Mouse (Mus musculus) heart, embryonic 12.5 days (tissue): ENCODE measurements around the gene Wdr11. TPM values are rescaled to one million over a fixed set of nuclear protein-coding genes. Genes with fewer than 3 reads are reported as not detected.

ENCODE experiments used
- ATAC-seq: fragments of 200-750 bp; cut with Nextera tagmentation; 2 replicates; pipeline ENCODE4 v1.8.0; 2017; ENCODE audit warnings: moderate TSS enrichment, moderate library complexity; ENCODE audit not compliant: insufficient number of reproducible peaks, low FRiP score
- H3K27ac ChIP-seq: fragments of 300-500 bp; sonication (generic); 2 replicates; pipeline ENCODE4 v1.5.1; 2016; ENCODE audit warnings: mild to moderate bottlenecking, moderate library complexity; ENCODE audit not compliant: poor library complexity, severe bottlenecking
- H3K27me3 ChIP-seq: fragments of 300-500 bp; sonication (generic); replicated peaks from 2 replicates; pipeline ENCODE4 v1.6.1; 2016; ENCODE audit warnings: mild to moderate bottlenecking, moderate library complexity
- H3K36me3 ChIP-seq: fragments of 300-500 bp; sonication (generic); 2 replicates; pipeline ENCODE4 v1.6.1; 2016; ENCODE audit warnings: mild to moderate bottlenecking, moderate library complexity
- H3K4me1 ChIP-seq: fragments of 300-500 bp; sonication (generic); replicated peaks from 2 replicates; pipeline ENCODE4 v1.6.1; 2016; ENCODE audit warnings: mild to moderate bottlenecking
- H3K4me2 ChIP-seq: fragments of 300-500 bp; sonication (generic); 2 replicates; pipeline ENCODE4 v1.6.1; 2016; ENCODE audit warnings: mild to moderate bottlenecking, moderate library complexity
- H3K4me3 ChIP-seq: fragments of 300-500 bp; sonication (generic); 2 replicates; pipeline ENCODE4 v1.5.1; 2016; ENCODE audit warnings: mild to moderate bottlenecking
- H3K9ac ChIP-seq: fragments of 300-500 bp; sonication (generic); 2 replicates; pipeline ENCODE4 v1.6.1; 2016; ENCODE audit warnings: mild to moderate bottlenecking, moderate library complexity
- H3K9me3 ChIP-seq: fragments of 300-500 bp; sonication (generic); replicated peaks from 2 replicates; pipeline ENCODE4 v1.6.1; 2016; ENCODE audit warnings: mild to moderate bottlenecking, moderate library complexity
- WGBS: fragments of 180-500 bp; shearing (Covaris S2); methylation state at CpG from one replicate; pipeline ENCODE4 v1.1.7; 2016; 5-methylcytosine and 5-hydroxymethylcytosine counted together
- polyA plus RNA-seq: library from polyadenylated mRNA; unstranded; fragments of >200 nt; fragmentation: Nextera tagmentation; extraction: Ambion mirVana; gene quantifications from 2 replicates; pipeline ENCODE4 v1.2.1, GENCODE M21; 2016

Wdr11 gene
- polyA plus RNA-seq, result 35.3 and 38.2 TPM in 2 replicates

- Histone ChIP-seq H3K27ac (peak within 1 kb of the TSS; percentile 96), H3K36me3 (peaks cover 4% of the 10 kb centered on the region), H3K9ac (peak within 1 kb of the TSS; percentile 88), H3K4me3 (peak within 1 kb of the TSS; percentile 84), H3K4me2 (peak within 1 kb of the TSS; percentile 76), H3K27me3 (no peaks in the 10 kb centered on the region), H3K4me1 (peaks cover 4% of the 10 kb centered on the region; the same call in 1 of the 2 replicates), H3K9me3 (no peaks in the 10 kb centered on the region)
- 4% methylated on average over 37 of the region's 37 CpGs for WGBS
- peak; percentile 88 for ATAC-seq
Observed at GRCm38 (mm10) chr7:129591371-129592131, at the start of gene Wdr11. Wdr11 (plus strand) TSS chr7:129591863.

- ATAC-seq, result no peak
- no peak overlapping the region for H3K4me3 ChIP-seq
- no peaks in the 10 kb centered on the region for H3K9me3 ChIP-seq
- no peak overlapping the region for H3K4me2 ChIP-seq
- H3K9ac ChIP-seq, result no peak overlapping the region
- H3K4me1 ChIP-seq, result no peaks in the 10 kb centered on the region
- no peaks in the 10 kb centered on the region for H3K36me3 ChIP-seq
- no peaks in the 10 kb centered on the region for H3K27me3 ChIP-seq
- H3K27ac ChIP-seq, result no peak overlapping the region
- 81% methylated on average over 1 of the region's 1 CpGs for WGBS
Observed at GRCm38 (mm10) chr7:129567541-129567940, 24.1 kb upstream of the Wdr11 start.

- ATAC-seq, result no peak
- Histone ChIP-seq H3K9ac (no peak overlapping the region), H3K4me1 (no peaks in the 10 kb centered on the region), H3K4me3 (no peak overlapping the region), H3K9me3 (no peaks in the 10 kb centered on the region), H3K27me3 (no peaks in the 10 kb centered on the region), H3K4me2 (no peak overlapping the region), H3K27ac (no peak overlapping the region), H3K36me3 (no peaks in the 10 kb centered on the region)
- WGBS, result 50% methylated on average over 2 of the region's 2 CpGs
Observed at GRCm38 (mm10) chr7:129568338-129568737, 23.3 kb upstream of the Wdr11 start.

- no peak for ATAC-seq
- H3K9me3 ChIP-seq, result no peaks in the 10 kb centered on the region
- H3K27me3 ChIP-seq, result no peaks in the 10 kb centered on the region
- no peak overlapping the region for H3K9ac ChIP-seq
- H3K4me3 ChIP-seq, result no peak overlapping the region
- H3K4me2 ChIP-seq, result no peak overlapping the region
- H3K27ac ChIP-seq, result no peak overlapping the region
- 0 out of 2 replicates have a peak, but pooled peaks cover 3% of the 10 kb centered on the region for H3K4me1 ChIP-seq
- 62% methylated on average over 4 of the region's 4 CpGs for WGBS
- no peaks in the 10 kb centered on the region for H3K36me3 ChIP-seq
Observed at GRCm38 (mm10) chr7:129574471-129574870, 17.2 kb upstream of the Wdr11 start.

GRCm38 (mm10) chr7:129575110-129575784 lies 16.4 kb upstream of the Wdr11 start:
- Histone ChIP-seq H3K9me3 (no peaks in the 10 kb centered on the region), H3K4me1 (0 out of 2 replicates have a peak, but pooled peaks cover 3% of the 10 kb centered on the region), H3K36me3 (no peaks in the 10 kb centered on the region), H3K27me3 (no peaks in the 10 kb centered on the region), H3K4me3 (no peak overlapping the region), H3K9ac (no peak overlapping the region), H3K27ac (no peak overlapping the region), H3K4me2 (no peak overlapping the region)
- WGBS, result 22% methylated on average over 7 of the region's 7 CpGs
- no peak for ATAC-seq

- H3K36me3 ChIP-seq, result peaks cover 10% of the 10 kb centered on the region
- H3K9me3 ChIP-seq, result no peaks in the 10 kb centered on the region
- peak overlapping the region; percentile 84 for H3K4me3 ChIP-seq
- H3K9ac ChIP-seq, result peak overlapping the region; percentile 88
- peak overlapping the region; percentile 96 for H3K27ac ChIP-seq
- peak overlapping the region; percentile 76 for H3K4me2 ChIP-seq
- no peak for ATAC-seq
- no peaks in the 10 kb centered on the region for H3K27me3 ChIP-seq
- peaks cover 4% of the 10 kb centered on the region; the same call in 1 of the 2 replicates for H3K4me1 ChIP-seq
- WGBS, result under 1% methylated on average over 13 of the region's 13 CpGs
Observed at GRCm38 (mm10) chr7:129592132-129592745, 576 bp downstream of the Wdr11 start.

GRCm38 (mm10) chr7:129597186-129597585 lies 5.5 kb downstream of the Wdr11 start:
- ATAC-seq, result no peak
- no peak overlapping the region for H3K9ac ChIP-seq
- WGBS, result 91% methylated on average over 2 of the region's 2 CpGs
- H3K36me3 ChIP-seq, result peaks cover 39% of the 10 kb centered on the region
- H3K27me3 ChIP-seq, result no peaks in the 10 kb centered on the region
- H3K4me3 ChIP-seq, result no peak overlapping the region
- no peaks in the 10 kb centered on the region for H3K9me3 ChIP-seq
- H3K4me1 ChIP-seq, result no peaks in the 10 kb centered on the region
- H3K4me2 ChIP-seq, result no peak overlapping the region
- H3K27ac ChIP-seq, result no peak overlapping the region

GRCm38 (mm10) chr7:129606291-129606690 lies 14.6 kb downstream of the Wdr11 start:
- no peak for ATAC-seq
- peaks cover 70% of the 10 kb centered on the region for H3K36me3 ChIP-seq
- no peak overlapping the region for H3K4me3 ChIP-seq
- H3K27me3 ChIP-seq, result no peaks in the 10 kb centered on the region
- 89% methylated on average over 8 of the region's 8 CpGs for WGBS
- no peak overlapping the region for H3K4me2 ChIP-seq
- no peaks in the 10 kb centered on the region for H3K9me3 ChIP-seq
- no peaks in the 10 kb centered on the region for H3K4me1 ChIP-seq
- H3K27ac ChIP-seq, result no peak overlapping the region
- no peak overlapping the region for H3K9ac ChIP-seq

- H3K9me3 ChIP-seq, result no peaks in the 10 kb centered on the region
- no peak overlapping the region for H3K4me3 ChIP-seq
- 75% methylated on average over 5 of the region's 5 CpGs for WGBS
- peaks cover 62% of the 10 kb centered on the region for H3K36me3 ChIP-seq
- no peak overlapping the region for H3K4me2 ChIP-seq
- H3K4me1 ChIP-seq, result no peaks in the 10 kb centered on the region
- no peaks in the 10 kb centered on the region for H3K27me3 ChIP-seq
- no peak for ATAC-seq
- H3K27ac ChIP-seq, result no peak overlapping the region
- no peak overlapping the region for H3K9ac ChIP-seq
Observed at GRCm38 (mm10) chr7:129621141-129621540, 29.5 kb downstream of the Wdr11 start.

- Histone ChIP-seq H3K4me1 (peaks cover 9% of the 10 kb centered on the region), H3K9ac (no peak overlapping the region), H3K27ac (no peak overlapping the region), H3K27me3 (no peaks in the 10 kb centered on the region), H3K9me3 (no peaks in the 10 kb centered on the region), H3K36me3 (peaks cover 80% of the 10 kb centered on the region), H3K4me3 (no peak overlapping the region), H3K4me2 (no peak overlapping the region)
- 73% methylated on average over 7 of the region's 7 CpGs for WGBS
- ATAC-seq, result no peak
Observed at GRCm38 (mm10) chr7:129630351-129630750, 38.7 kb downstream of the Wdr11 start.

- no peaks in the 10 kb centered on the region for H3K9me3 ChIP-seq
- 0 out of 2 replicates have a peak, but pooled peaks have one; percentile 25 for ATAC-seq
- H3K27me3 ChIP-seq, result no peaks in the 10 kb centered on the region
- no peak overlapping the region for H3K4me3 ChIP-seq
- H3K27ac ChIP-seq, result 0 out of 2 replicates have a peak overlapping the region, but pooled peaks have one; percentile 44
- H3K36me3 ChIP-seq, result peaks cover 80% of the 10 kb centered on the region
- no peak overlapping the region for H3K9ac ChIP-seq
- 62% methylated on average over 6 of the region's 6 CpGs for WGBS
- peaks cover 9% of the 10 kb centered on the region for H3K4me1 ChIP-seq
- H3K4me2 ChIP-seq, result peak overlapping the region; percentile 23; the same call in 1 of the 2 replicates
Observed at GRCm38 (mm10) chr7:129631453-129631852, 39.8 kb downstream of the Wdr11 start.
